Mouse (Mus musculus) bone marrow, adult 2 months (tissue): ENCODE results near the gene Negr1.

Source experiments
- CTCF ChIP-seq: fragments of 200-500 bp; IDR thresholded peaks from 2 replicates; pipeline ENCODE4 v1.5.1; 2011; ENCODE audit warnings: low read length, control low read depth; ENCODE audit not compliant: control insufficient read depth, insufficient read depth
- POLR2A ChIP-seq: fragments of 200-500 bp; IDR thresholded peaks from 2 replicates; pipeline ENCODE4 v1.6.1; 2011; ENCODE audit warnings: low read depth, mild to moderate bottlenecking, control low read depth, low read length, borderline replicate concordance; ENCODE audit not compliant: control insufficient read depth

- TF ChIP-seq POLR2A (no peak), CTCF (no peak)
Measured at GRCm38 (mm10) chr3:156823039-156823438, 261.4 kb downstream of the Negr1 start.
